Mouse (Mus musculus) megakaryocyte, adult 5-6 weeks (primary cell): ENCODE results near the gene Krt71. TPM values are rescaled to one million over a fixed set of nuclear protein-coding genes. Genes with fewer than 3 reads are reported as not detected.
"Not testable (repeated sequence)": the region's sequence is repeated elsewhere in the genome, so short reads cannot be mapped to it uniquely, and the experiment has no call there.

Source experiments
- ATAC-seq: 2 replicates; pipeline ENCODE4 v1.8.0; 2016; ENCODE audit warnings: mild to moderate bottlenecking, inconsistent platforms; ENCODE audit not compliant: poor library complexity, severe bottlenecking
- total RNA-seq, 2 experiments: library from RNA; stranded (forward) in 1 of 2; stranded (reverse) in 1 of 2; fragments of 153-499, 151-499 nt in 1 of 2; fragments of 221-1000, 200-1000 nt in 1 of 2; gene quantifications; 2 replicates each; pipeline versions ENCODE4 v1.2.3 to v1.2.4; 2015 to 2017

The Krt71 gene
- total RNA-seq, 2 experiments from 2014 or later: not detected

DNA sequence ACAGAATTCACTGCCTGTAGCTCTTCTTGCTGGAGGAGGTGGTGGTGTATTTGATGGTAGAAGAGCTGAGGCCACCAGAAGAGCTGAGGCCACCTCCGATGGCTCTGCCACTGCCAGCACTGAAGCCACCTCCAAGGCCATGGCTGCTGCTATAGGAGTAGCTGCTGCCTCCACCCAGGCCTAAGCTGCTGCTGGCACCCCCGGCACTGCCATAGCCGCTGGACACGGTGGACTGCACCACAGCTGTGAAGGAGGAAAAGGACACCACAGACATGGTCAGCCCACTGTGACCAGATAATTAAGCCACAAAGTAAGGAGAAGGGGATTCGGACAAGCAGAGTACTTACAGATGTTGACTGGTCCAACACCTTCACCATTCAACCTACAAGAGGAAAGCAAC lies 52.4 kb downstream of the Krt71 start:
- not testable (repeated sequence) for ATAC-seq

- no peak for ATAC-seq
Measured at GRCm38 (mm10) chr15:101688161-101688560, 54.7 kb downstream of the Krt71 start.

Other genes starting within 250 kb of the Krt71 start
- not detected in 2 replicates for gene Gm49425, start 225.8 kb downstream of the Krt71 start, total RNA-seq (2015)
- not detected in 2 replicates for gene Gm49425, start 225.8 kb downstream of the Krt71 start, total RNA-seq (2017)
- not detected in 2 replicates for gene Krt84, start 210.3 kb downstream of the Krt71 start, total RNA-seq (2015)
- not detected in 2 replicates for gene Krt84, start 210.3 kb downstream of the Krt71 start, total RNA-seq (2017)
- gene Krt82, start 192.4 kb downstream of the Krt71 start, total RNA-seq (2015): not detected in 2 replicates
- gene Krt82, start 192.4 kb downstream of the Krt71 start, total RNA-seq (2017): not detected in 2 replicates
- gene Krt90, start 180.2 kb downstream of the Krt71 start, total RNA-seq (2015): not detected in 2 replicates
- not detected in 2 replicates for gene Krt90, start 180.2 kb downstream of the Krt71 start, total RNA-seq (2017)
- not detected in 2 replicates for gene Krt75, start 169.2 kb downstream of the Krt71 start, total RNA-seq (2015)
- gene Krt75, start 169.2 kb downstream of the Krt71 start, total RNA-seq (2017): not detected in 2 replicates
- not detected in 2 replicates for gene Gm5414, start 114.9 kb downstream of the Krt71 start, total RNA-seq (2015)
- gene Gm5414, start 114.9 kb downstream of the Krt71 start, total RNA-seq (2017): not detected in 2 replicates
- not detected in 2 replicates for gene Gm5478, start 95.7 kb downstream of the Krt71 start, total RNA-seq (2015)
- gene Gm5478, start 95.7 kb downstream of the Krt71 start, total RNA-seq (2017): not detected in 2 replicates
- not detected in 2 replicates for gene Krt6b, start 62.8 kb downstream of the Krt71 start, total RNA-seq (2015)
- gene Krt6b, start 62.8 kb downstream of the Krt71 start, total RNA-seq (2017): not detected in 2 replicates
- gene Krt6a, start 48.8 kb downstream of the Krt71 start, total RNA-seq (2015): not detected in 2 replicates
- gene Krt6a, start 48.8 kb downstream of the Krt71 start, total RNA-seq (2017): not detected in 2 replicates
- gene Krt5, start 30.2 kb downstream of the Krt71 start, total RNA-seq (2015): not detected in 2 replicates
- gene Krt5, start 30.2 kb downstream of the Krt71 start, total RNA-seq (2017): not detected in 2 replicates
- not detected in 2 replicates for gene Krt72, start 43.4 kb upstream of the Krt71 start, total RNA-seq (2015)
- gene Krt72, start 43.4 kb upstream of the Krt71 start, total RNA-seq (2017): not detected in 2 replicates
- gene Krt73, start 59.2 kb upstream of the Krt71 start, total RNA-seq (2015): not detected in 2 replicates
- not detected in 2 replicates for gene Krt73, start 59.2 kb upstream of the Krt71 start, total RNA-seq (2017)
- not detected in 2 replicates for gene Krt2, start 75.1 kb upstream of the Krt71 start, total RNA-seq (2015)
- not detected in 2 replicates for gene Krt2, start 75.1 kb upstream of the Krt71 start, total RNA-seq (2017)
- not detected in 2 replicates for gene Krt1, start 107.7 kb upstream of the Krt71 start, total RNA-seq (2015)
- gene Krt1, start 107.7 kb upstream of the Krt71 start, total RNA-seq (2017): not detected in 2 replicates
- not detected in 2 replicates for gene Krt77, start 126.6 kb upstream of the Krt71 start, total RNA-seq (2015)
- gene Krt77, start 126.6 kb upstream of the Krt71 start, total RNA-seq (2017): 0.11 TPM in 1 of 2 replicates, not detected in the other
- gene Krt76, start 149.8 kb upstream of the Krt71 start, total RNA-seq (2015): not detected in 2 replicates
- not detected in 2 replicates for gene Krt76, start 149.8 kb upstream of the Krt71 start, total RNA-seq (2017)
- not detected in 2 replicates for gene Krt4, start 181.6 kb upstream of the Krt71 start, total RNA-seq (2015)
- not detected in 2 replicates for gene Krt4, start 181.6 kb upstream of the Krt71 start, total RNA-seq (2017)
- not detected in 2 replicates for gene Krt79, start 197.2 kb upstream of the Krt71 start, total RNA-seq (2015)
- not detected in 2 replicates for gene Krt79, start 197.2 kb upstream of the Krt71 start, total RNA-seq (2017)
- not detected in 2 replicates for gene Krt78, start 211.2 kb upstream of the Krt71 start, total RNA-seq (2015)
- not detected in 2 replicates for gene Krt78, start 211.2 kb upstream of the Krt71 start, total RNA-seq (2017)